Mouse (Mus musculus) midbrain, postnatal 0 days (tissue): ENCODE data around the gene V1rd19. TPM values are rescaled to one million over a fixed set of nuclear protein-coding genes. Genes with fewer than 3 reads are reported as not detected.
"Not testable (repeated sequence)": the region's sequence is repeated elsewhere in the genome, so short reads cannot be mapped to it uniquely, and the experiment has no call there.

Experiments used
- ATAC-seq: fragments of 200-750 bp; cut with Nextera tagmentation; 2 replicates; pipeline ENCODE4 v1.8.0; 2017; ENCODE audit warnings: moderate number of reproducible peaks, mild to moderate bottlenecking, moderate TSS enrichment, moderate library complexity; ENCODE audit not compliant: low FRiP score
- DNase-seq: peaks from one replicate; pipeline ENCODE4 v3.0.0-alpha.2; 2015; ENCODE audit warnings: low spot score
- H3K27ac ChIP-seq: fragments of 300-500 bp; sonication (generic); 2 replicates; pipeline ENCODE4 v1.5.1; 2014; ENCODE audit warnings: low read depth, mild to moderate bottlenecking, low read length, mixed read lengths
- H3K27me3 ChIP-seq: fragments of 300-500 bp; sonication (generic); 2 replicates; pipeline ENCODE4 v1.6.1; 2014; ENCODE audit warnings: low read length, control low read depth, mixed read lengths; ENCODE audit not compliant: insufficient read depth
- H3K36me3 ChIP-seq: fragments of 300-500 bp; sonication (generic); 2 replicates; pipeline ENCODE4 v1.6.1; 2014; ENCODE audit warnings: low read length, control low read depth, mixed read lengths; ENCODE audit not compliant: insufficient read depth
- H3K4me1 ChIP-seq: fragments of 300-500 bp; sonication (generic); 2 replicates; pipeline ENCODE4 v1.6.1; 2014; ENCODE audit warnings: mild to moderate bottlenecking, control low read depth, antibody characterized with exemption, low read length, mixed read lengths; ENCODE audit not compliant: insufficient read depth
- H3K4me2 ChIP-seq: fragments of 300-500 bp; sonication (generic); 2 replicates; pipeline ENCODE4 v1.6.1; 2014; ENCODE audit warnings: low read depth, mild to moderate bottlenecking, low read length, mixed read lengths; ENCODE audit not compliant: poor library complexity, severe bottlenecking
- H3K4me3 ChIP-seq: fragments of 300-500 bp; sonication (generic); 2 replicates; pipeline ENCODE4 v1.5.1; 2014; ENCODE audit warnings: low read depth, mild to moderate bottlenecking, low read length, moderate library complexity
- H3K9ac ChIP-seq: fragments of 300-500 bp; sonication (generic); replicated peaks from 2 replicates; pipeline ENCODE4 v1.6.1; 2014; ENCODE audit warnings: mild to moderate bottlenecking, low read length, moderate library complexity, mixed read lengths; ENCODE audit not compliant: poor library complexity, severe bottlenecking
- H3K9me3 ChIP-seq: fragments of 300-500 bp; sonication (generic); 2 replicates; pipeline ENCODE4 v1.6.1; 2016; ENCODE audit warnings: low read length, control low read depth
- CTCF ChIP-seq: IDR thresholded peaks from 2 replicates; pipeline ENCODE4 v1.5.1; 2016; ENCODE audit warnings: antibody characterized with exemption, mild to moderate bottlenecking
- WGBS: fragments of 180-500 bp; shearing (Covaris S2); extraction: QIAGEN DNeasy Blood & Tissue Kit; methylation state at CpG from one replicate; pipeline ENCODE4 v1.1.7; 2014; 5-methylcytosine and 5-hydroxymethylcytosine counted together
- polyA plus RNA-seq: library from polyadenylated mRNA; unstranded; fragments of >200 nt; fragmentation: Nextera tagmentation; extraction: Ambion mirVana; gene quantifications from 2 replicates; pipeline ENCODE4 v1.2.1, GENCODE M21; 2015
- total RNA-seq: library from RNA; depleted of rRNA; stranded (reverse); fragments of >200 nt; gene quantifications from 2 replicates; pipeline ENCODE4 v1.2.3, GENCODE M21; 2014; rRNA removed

The V1rd19 gene
- total RNA-seq (not detected in 2 replicates), polyA plus RNA-seq (not detected in 2 replicates)

DNA sequence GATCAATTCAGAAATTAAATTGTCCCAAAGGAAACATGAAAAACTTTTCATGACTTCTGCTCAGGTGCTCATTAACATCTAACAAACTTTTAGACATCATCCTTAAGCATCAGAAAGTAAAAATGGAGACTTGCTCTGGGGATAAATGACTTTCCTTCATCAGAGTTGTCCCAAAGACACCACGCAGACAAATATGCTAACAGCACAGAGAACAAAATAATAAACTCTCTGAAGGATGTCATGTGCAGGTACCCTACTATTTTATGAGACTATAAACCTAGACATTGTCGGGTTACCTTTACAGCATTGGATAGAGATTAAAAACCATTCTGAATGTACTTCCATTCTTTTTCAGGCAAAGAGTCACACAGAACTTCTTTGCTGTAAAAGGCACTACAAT lies at the start of gene V1rd19:
Gene V1rd19, plus strand, starts transcription at position 301 of the 400 bp plus-strand sequence.
- Histone ChIP-seq H3K9me3 (peaks cover 6% of the 10 kb centered on the region), H3K4me1 (no peaks in the 10 kb centered on the region), H3K36me3 (no peaks in the 10 kb centered on the region), H3K27me3 (no peaks in the 10 kb centered on the region), H3K9ac (no peak within 1 kb of the TSS), H3K4me2 (no peak within 1 kb of the TSS), H3K4me3 (no peak within 1 kb of the TSS), H3K27ac (no peak within 1 kb of the TSS)
- ATAC-seq (no peak), DNase-seq (no peak)
- 60% methylated on average over 2 of the region's 2 CpGs for WGBS
- no peak for TF ChIP-seq CTCF

GRCm38 (mm10) chr7:23968044-23968443 lies 33.4 kb upstream of the V1rd19 start:
- peaks cover 34% of the 10 kb centered on the region; the same call in 1 of the 2 replicates for H3K9me3 ChIP-seq
- TF ChIP-seq CTCF: peak; percentile 13; the same call in 1 of the 2 replicates
- H3K36me3 ChIP-seq, H3K4me1 ChIP-seq, H3K4me3 ChIP-seq, ATAC-seq, DNase-seq, H3K27me3 ChIP-seq, H3K4me2 ChIP-seq, H3K27ac ChIP-seq, H3K9ac ChIP-seq: not testable (repeated sequence)
- WGBS: 40% methylated on average over 3 of the region's 3 CpGs

- peaks cover 48% of the 10 kb centered on the region; the same call in 1 of the 2 replicates for H3K9me3 ChIP-seq
- not testable (repeated sequence) for H3K4me1 ChIP-seq, H3K36me3 ChIP-seq, H3K9ac ChIP-seq, H3K4me3 ChIP-seq, H3K27me3 ChIP-seq, ATAC-seq, DNase-seq, H3K4me2 ChIP-seq, H3K27ac ChIP-seq
- WGBS: 82% methylated on average over 9 of the region's 9 CpGs
Observed at GRCm38 (mm10) chr7:23974315-23974714, 27.2 kb upstream of the V1rd19 start, which contains the start of gene Vmn1r181. Vmn1r181 (plus strand) TSS chr7:23974615.

DNA sequence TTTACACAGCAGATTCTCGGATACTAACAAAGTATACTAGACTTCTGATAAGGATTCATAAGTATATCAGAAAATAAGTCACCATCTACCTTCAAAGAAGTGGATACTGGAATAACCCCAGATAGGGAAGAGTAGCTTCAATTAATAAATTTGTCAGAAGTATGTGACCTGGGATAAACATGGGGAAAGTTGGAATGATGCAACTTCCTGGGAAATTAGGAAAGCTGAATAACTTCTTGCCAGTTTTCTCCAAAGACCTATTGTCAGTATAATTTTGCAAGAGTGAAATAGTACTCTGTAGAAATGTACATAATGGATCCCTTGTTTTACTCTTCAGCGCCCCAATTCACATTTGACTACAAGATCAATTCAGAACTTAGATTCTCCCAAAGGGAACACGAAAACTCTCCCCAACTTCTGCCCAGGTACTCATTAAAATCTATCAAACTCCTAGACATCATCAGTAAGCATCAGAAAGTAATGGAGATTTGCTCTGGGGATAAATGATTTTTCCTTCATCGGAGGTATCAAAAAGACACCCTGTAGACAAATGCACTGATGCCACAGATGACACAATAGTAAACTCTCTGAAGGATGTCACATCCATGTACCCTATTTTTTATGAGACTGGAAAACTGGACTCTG lies 51.3 kb downstream of the V1rd19 start, which contains the start of gene Vmn1r183:
Gene Vmn1r183, plus strand, starts transcription at position 595 of the 645 bp plus-strand sequence.
- no peak within 1 kb of the TSS for H3K9ac ChIP-seq
- H3K9me3 ChIP-seq: no peaks in the 10 kb centered on the region
- no peak for DNase-seq
- no peak for TF ChIP-seq CTCF
- ATAC-seq: no peak
- 81% methylated on average over 4 of the region's 4 CpGs for WGBS
- H3K27me3 ChIP-seq: no peaks in the 10 kb centered on the region
- no peaks in the 10 kb centered on the region for H3K4me1 ChIP-seq
- H3K4me2 ChIP-seq: no peak within 1 kb of the TSS
- H3K36me3 ChIP-seq: no peaks in the 10 kb centered on the region
- no peak within 1 kb of the TSS for H3K27ac ChIP-seq
- no peak within 1 kb of the TSS for H3K4me3 ChIP-seq

Other genes starting within 250 kb of the V1rd19 start
- not detected in 2 replicates for gene Vmn1r174, start 249.4 kb upstream of the V1rd19 start, total RNA-seq
- not detected in 2 replicates for gene Vmn1r174, start 249.4 kb upstream of the V1rd19 start, polyA plus RNA-seq
- gene Vmn1r175, start 191.0 kb upstream of the V1rd19 start, total RNA-seq: not detected in 2 replicates
- not detected in 2 replicates for gene Vmn1r175, start 191.0 kb upstream of the V1rd19 start, polyA plus RNA-seq
- gene Vmn1r176, start 164.3 kb upstream of the V1rd19 start, total RNA-seq: not detected in 2 replicates
- 0.05 TPM in 1 of 2 replicates, not detected in the other for gene Vmn1r176, start 164.3 kb upstream of the V1rd19 start, polyA plus RNA-seq
- not detected in 2 replicates for gene Vmn1r177, start 135.2 kb upstream of the V1rd19 start, total RNA-seq
- not detected in 2 replicates for gene Vmn1r177, start 135.2 kb upstream of the V1rd19 start, polyA plus RNA-seq
- not detected in 2 replicates for gene Vmn1r178, start 109.7 kb upstream of the V1rd19 start, total RNA-seq
- gene Vmn1r178, start 109.7 kb upstream of the V1rd19 start, polyA plus RNA-seq: not detected in 2 replicates
- gene Vmn1r179, start 74.7 kb upstream of the V1rd19 start, total RNA-seq: not detected in 2 replicates
- gene Vmn1r179, start 74.7 kb upstream of the V1rd19 start, polyA plus RNA-seq: not detected in 2 replicates
- not detected in 2 replicates for gene Vmn1r180, start 51.1 kb upstream of the V1rd19 start, total RNA-seq
- gene Vmn1r180, start 51.1 kb upstream of the V1rd19 start, polyA plus RNA-seq: not detected in 2 replicates
- gene Vmn1r181, start 27.1 kb upstream of the V1rd19 start, total RNA-seq: not detected in 2 replicates
- gene Vmn1r181, start 27.1 kb upstream of the V1rd19 start, polyA plus RNA-seq: not detected in 2 replicates
- gene Vmn1r183, start 51.6 kb downstream of the V1rd19 start, total RNA-seq: not detected in 2 replicates
- gene Vmn1r183, start 51.6 kb downstream of the V1rd19 start, polyA plus RNA-seq: not detected in 2 replicates
- gene Zfp180, start 80.2 kb downstream of the V1rd19 start, total RNA-seq: 32.7 and 41.2 TPM in 2 replicates
- gene Zfp180, start 80.2 kb downstream of the V1rd19 start, polyA plus RNA-seq: 24.8 and 25.1 TPM in 2 replicates
- gene Zfp112, start 110.6 kb downstream of the V1rd19 start, total RNA-seq: 6.9 and 10.0 TPM in 2 replicates
- gene Zfp112, start 110.6 kb downstream of the V1rd19 start, polyA plus RNA-seq: 4.2 and 4.3 TPM in 2 replicates
- 28.0 and 29.9 TPM in 2 replicates for gene Zfp235, start 132.5 kb downstream of the V1rd19 start, total RNA-seq
- 20.4 and 22.8 TPM in 2 replicates for gene Zfp235, start 132.5 kb downstream of the V1rd19 start, polyA plus RNA-seq
- gene Zfp114, start 173.4 kb downstream of the V1rd19 start, total RNA-seq: 4.1 and 5.3 TPM in 2 replicates
- gene Zfp114, start 173.4 kb downstream of the V1rd19 start, polyA plus RNA-seq: 2.1 and 2.4 TPM in 2 replicates
- gene Zfp111, start 209.8 kb downstream of the V1rd19 start, total RNA-seq: 6.2 and 6.7 TPM in 2 replicates
- 2.5 and 2.6 TPM in 2 replicates for gene Zfp111, start 209.8 kb downstream of the V1rd19 start, polyA plus RNA-seq
- 5.4 and 5.5 TPM in 2 replicates for gene Zfp109, start 235.9 kb downstream of the V1rd19 start, total RNA-seq
- 2.5 TPM in 2 replicates for gene Zfp109, start 235.9 kb downstream of the V1rd19 start, polyA plus RNA-seq